Mouse (Mus musculus) ES-E14 (cell line): ENCODE results near the gene Alpl. TPM values are rescaled to one million over a fixed set of nuclear protein-coding genes. Genes with fewer than 3 reads are reported as not detected.

Experiments used
- DNase-seq: peaks from one replicate; pipeline ENCODE4 v3.0.0-alpha.2; 2013; ENCODE audit warnings: low read depth, low spot score
- H3K27ac ChIP-seq: 2 replicates; pipeline ENCODE4 v1.5.1; 2012; ENCODE audit warnings: low read depth, mild to moderate bottlenecking, low read length, moderate library complexity, mixed read lengths; ENCODE audit not compliant: poor library complexity, insufficient read depth, severe bottlenecking
- H3K36me3 ChIP-seq: 2 replicates; pipeline ENCODE4 v1.6.1; 2012; ENCODE audit warnings: mild to moderate bottlenecking, low read length, moderate library complexity, mixed read lengths; ENCODE audit not compliant: control insufficient read depth, poor library complexity, insufficient read depth, severe bottlenecking
- H3K4me1 ChIP-seq, 2 experiments: fragments of 150-350 bp in 1 of 2; sonication (generic) in 1 of 2; 2 replicates each; pipeline ENCODE4 v1.6.1; 2012; ENCODE audit warnings: low read length in 2 of 2, mild to moderate bottlenecking in 1 of 2, mixed read lengths in 1 of 2; ENCODE audit not compliant: control insufficient read depth in 2 of 2, insufficient read depth in 2 of 2, poor library complexity in 1 of 2
- H3K4me3 ChIP-seq, 2 experiments: fragments of 150-350 bp in 1 of 2; sonication (generic) in 1 of 2; 2 replicates each; pipeline ENCODE4 v1.5.1; 2012; ENCODE audit warnings: low read length in 2 of 2, low read depth in 1 of 2, mild to moderate bottlenecking in 1 of 2, mixed read lengths in 1 of 2; ENCODE audit not compliant: insufficient read depth in 1 of 2, poor library complexity in 1 of 2, severe bottlenecking in 1 of 2
- H3K9ac ChIP-seq: 2 replicates; pipeline ENCODE4 v1.6.1; 2012; ENCODE audit warnings: low read depth, mild to moderate bottlenecking, low read length, mixed read lengths; ENCODE audit not compliant: poor library complexity, insufficient read depth, severe bottlenecking
- H3K9me3 ChIP-seq: fragments of 150-350 bp; sonication (generic); 2 replicates; pipeline ENCODE4 v1.6.1; 2012; ENCODE audit warnings: low read depth, mild to moderate bottlenecking, low read length; ENCODE audit not compliant: control insufficient read depth, insufficient read depth
- CHD2 ChIP-seq: IDR thresholded peaks from 2 replicates; pipeline ENCODE4 v1.6.1; 2014; ENCODE audit warnings: mild to moderate bottlenecking, low read depth, low read length, inconsistent platforms
- HCFC1 ChIP-seq: IDR thresholded peaks from 2 replicates; pipeline ENCODE4 v1.6.1; 2012; ENCODE audit warnings: low read length, inconsistent platforms, borderline replicate concordance; ENCODE audit not compliant: insufficient read depth
- MAFK ChIP-seq: IDR thresholded peaks from 2 replicates; pipeline ENCODE4 v1.6.1; 2014; ENCODE audit warnings: mild to moderate bottlenecking, low read depth, low read length, inconsistent platforms; ENCODE audit not compliant: insufficient read depth
- ZC3H11A ChIP-seq: IDR thresholded peaks from 2 replicates; pipeline ENCODE4 v1.6.1; 2012; ENCODE audit warnings: low read depth, mild to moderate bottlenecking, inconsistent platforms, low read length, borderline replicate concordance
- ZNF384 ChIP-seq: IDR thresholded peaks from 2 replicates; pipeline ENCODE4 v1.6.1; 2012; ENCODE audit warnings: low read depth, low read length, inconsistent platforms
- in situ Hi-C, 2 experiments: fragments of 600-800 bp; cut with MboI; formaldehyde crosslinking; loops; one replicate each; pipeline ENCODE4 v1.15.1; 2025; ENCODE audit warnings: low sequenced_read_pairs in 2 of 2, inconsistent platforms in 1 of 2; ENCODE audit not compliant: unreplicated experiment in 2 of 2
- total RNA-seq: library from RNA; depleted of rRNA; stranded (reverse); fragments of 300-350 nt; gene quantifications from 2 replicates; pipeline ENCODE4 v1.2.3, GENCODE M21; 2012

Gene Alpl
- total RNA-seq, 1 experiment: 234 TPM

DNA sequence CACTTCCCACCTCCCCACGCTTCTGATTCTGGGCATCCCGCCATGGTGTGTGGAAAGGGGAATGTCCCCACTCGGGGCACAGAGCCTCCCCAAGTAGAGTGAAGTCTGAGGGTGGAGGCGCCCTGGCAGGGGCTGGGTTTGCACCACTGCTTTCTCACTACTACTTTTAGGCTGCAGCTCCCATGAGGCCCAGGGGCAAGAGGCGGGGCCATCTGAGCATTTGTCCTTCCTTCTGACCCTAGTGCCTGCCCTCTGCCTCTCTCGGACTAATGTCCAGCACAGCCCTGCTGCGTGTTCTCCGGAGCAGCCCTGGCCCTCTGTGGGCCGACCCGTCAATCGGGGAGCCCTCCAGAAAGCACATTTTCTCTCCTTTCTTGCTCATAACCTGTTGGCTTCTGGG lies 72.0 kb downstream of the Alpl start:
- TF ChIP-seq ZC3H11A: no peak
- TF ChIP-seq MAFK: no peak
- TF ChIP-seq HCFC1: no peak
- no peak for TF ChIP-seq ZNF384
- TF ChIP-seq CHD2: no peak
- Histone ChIP-seq H3K9ac (peak overlapping the region; percentile 56; the same call in 1 of the 2 replicates), H3K4me1 (peaks cover 0 to 49% of the 10 kb centered on the region in 2 experiments; a peak in 3 of 4 replicates), H3K4me3 (peak overlapping the region; percentile 17 to 35; a peak in 3 of 4 replicates), H3K36me3 (peaks cover 15% of the 10 kb centered on the region; the same call in 1 of the 2 replicates), H3K9me3 (no peaks in the 10 kb centered on the region), H3K27ac (no peak overlapping the region)
- in situ Hi-C loops: no loop called here
- DNase-seq: no peak

DNA sequence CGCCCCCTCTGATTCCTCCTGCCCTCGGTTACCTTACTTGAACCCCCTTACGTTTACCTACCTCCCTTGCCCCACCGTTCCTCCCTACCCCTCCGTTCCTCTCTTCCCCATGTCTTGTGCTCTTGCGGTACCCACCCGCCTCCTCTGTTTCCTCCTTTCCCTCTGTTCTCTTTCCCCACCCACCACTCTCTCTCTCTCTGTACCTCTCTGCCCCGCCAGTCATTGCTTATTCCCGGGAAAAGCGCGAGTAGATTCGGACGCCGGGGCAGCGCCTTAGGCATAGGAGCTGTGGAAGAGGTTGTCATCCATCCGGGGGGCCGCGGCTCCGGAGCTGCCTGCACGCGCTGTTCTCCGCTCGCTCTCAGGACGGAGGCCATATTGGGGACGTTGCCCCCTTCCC lies 72.7 kb downstream of the Alpl start:
- no peak for DNase-seq
- H3K27ac ChIP-seq: no peak overlapping the region
- H3K9me3 ChIP-seq: no peaks in the 10 kb centered on the region
- in situ Hi-C loops: no loop called here
- H3K9ac ChIP-seq: peak overlapping the region; percentile 56; the same call in 1 of the 2 replicates
- H3K36me3 ChIP-seq: peaks cover 14% of the 10 kb centered on the region; the same call in 1 of the 2 replicates
- H3K4me3 ChIP-seq: peak overlapping the region; percentile 17 to 35; a peak in 3 of 4 replicates
- TF ChIP-seq ZNF384 (no peak), MAFK (no peak), CHD2 (no peak), ZC3H11A (no peak), HCFC1 (no peak)
- peaks cover 2 to 49% of the 10 kb centered on the region in 2 experiments for H3K4me1 ChIP-seq

- in situ Hi-C loops: no loop called here
- Histone ChIP-seq H3K4me3 (no peak overlapping the region), H3K27ac (no peak overlapping the region), H3K36me3 (peaks cover 14% of the 10 kb centered on the region; the same call in 1 of the 2 replicates), H3K4me1 (peaks cover 4 to 47% of the 10 kb centered on the region in 2 experiments), H3K9ac (no peak overlapping the region; the same call in 1 of the 2 replicates), H3K9me3 (no peaks in the 10 kb centered on the region)
- TF ChIP-seq ZC3H11A: peak; percentile 58; the same call in 1 of the 2 replicates
- no peak for TF ChIP-seq MAFK
- no peak for DNase-seq
Observed at GRCm38 (mm10) chr4:137722692-137723427, 73.3 kb downstream of the Alpl start.

- no peak for DNase-seq
- Histone ChIP-seq H3K27ac (no peak overlapping the region), H3K9ac (no peak overlapping the region), H3K36me3 (peaks cover 14% of the 10 kb centered on the region; the same call in 1 of the 2 replicates), H3K9me3 (no peaks in the 10 kb centered on the region), H3K4me3 (no peak overlapping the region), H3K4me1 (peaks cover 4 to 47% of the 10 kb centered on the region in 2 experiments)
- in situ Hi-C loops: no loop called here
- TF ChIP-seq ZNF384 (no peak), MAFK (no peak), HCFC1 (no peak), ZC3H11A (no peak), CHD2 (no peak)
Observed at GRCm38 (mm10) chr4:137722230-137722629, 74.0 kb downstream of the Alpl start.
